ENCODE assay signal across 11 mouse cellular contexts in genomic region chr4:45474832-45475231, GRCm38 (mm10). TPM values are rescaled to one million over a fixed set of nuclear protein-coding genes. Genes with fewer than 3 reads are reported as not detected.
DNase-seq lines count a peak whose midpoint lies in the region; ATAC-seq and TF ChIP-seq lines count a peak whose summit lies in the region.
"Had no signal": no experiment of that assay in that cellular context is flagged by ENCODE, and none has a peak within 500 bp of the region (broad histone marks: within the 10 kb centered on the region; RNA-seq: fewer than 3 reads in every experiment).

No protein-coding gene starts in this region.

- no peak overlapping the region for H3K4me3 ChIP-seq in heart, embryonic 14.5 days (ENCODE audit: control insufficient read depth in 1 of 2, insufficient read depth in 1 of 2, low read depth in 1 of 2, low read length in 2 of 2)
- H3K4me3 ChIP-seq in midbrain, embryonic 11.5 days (ENCODE audit: low read depth, low read length) = no peak overlapping the region
- H3K4me3 ChIP-seq in limb, embryonic 10.5 days = no peak overlapping the region
- H3K4me3 ChIP-seq in hindbrain, postnatal 0 days (ENCODE audit: low read length) = no peak overlapping the region
- H3K4me3 ChIP-seq: midbrain, embryonic 10.5 days had no signal

- peak overlapping the region; percentile 62; the same call in 1 of the 2 replicates for H3K9ac ChIP-seq in heart, embryonic 14.5 days (ENCODE audit: low read length)
- H3K9ac ChIP-seq in midbrain, embryonic 11.5 days (ENCODE audit: low read length) = no peak overlapping the region
- no peak overlapping the region for H3K9ac ChIP-seq in hindbrain, postnatal 0 days (replicated peaks; ENCODE audit: low read length)
- H3K9ac ChIP-seq: forebrain, postnatal 0 days had no signal

- peaks cover 85 to 93% of the 10 kb centered on the region in 2 experiments for H3K4me1 ChIP-seq in heart, embryonic 14.5 days (ENCODE audit: control insufficient read depth in 2 of 2, insufficient read depth in 2 of 2, low read length in 2 of 2)
- H3K4me1 ChIP-seq in midbrain, embryonic 11.5 days (ENCODE audit: control insufficient read depth, insufficient read depth, low read length) = peaks cover 15% of the 10 kb centered on the region
- H3K4me1 ChIP-seq in limb, embryonic 10.5 days = peaks cover 87% of the 10 kb centered on the region
- H3K4me1 ChIP-seq in hindbrain, postnatal 0 days (ENCODE audit: insufficient read depth, low read length) = peaks cover 38% of the 10 kb centered on the region

- peak overlapping the region; percentile 90 to 93 for H3K27ac ChIP-seq in heart, embryonic 14.5 days (replicated peaks in 1 of 2; ENCODE audit: control insufficient read depth in 1 of 2, insufficient read depth in 1 of 2, low read depth in 2 of 2, low read length in 2 of 2)
- no peak overlapping the region for H3K27ac ChIP-seq in midbrain, embryonic 11.5 days (ENCODE audit: low read depth, low read length)
- H3K27ac ChIP-seq in limb, embryonic 10.5 days = no peak overlapping the region
- no peak overlapping the region for H3K27ac ChIP-seq in hindbrain, postnatal 0 days
- H3K27ac ChIP-seq: kidney, postnatal 0 days had no signal

- TF ChIP-seq CTCF in hindbrain, postnatal 0 days (IDR thresholded peaks at IDR 0.05; ENCODE audit: low read depth) = no peak

- DNase-seq in kidney, adult 9 months = peak; percentile 64
- DNase-seq in kidney, postnatal 4 days = no peak
- DNase-seq in gastrocnemius, adult 18-20 months (ENCODE audit: low spot score) = peak; percentile 59
- DNase-seq in lung, postnatal 36 days = peak; percentile 65
- no peak for DNase-seq in midbrain, embryonic 11.5 days (ENCODE audit: low spot score, missing footprints)
- DNase-seq in limb, embryonic 10.5 days (ENCODE audit: low spot score) = no peak
- DNase-seq in hindbrain, postnatal 0 days (ENCODE audit: low spot score) = no peak
- DNase-seq: forebrain, postnatal 0 days had no signal

- WGBS in heart, embryonic 14.5 days = 12% methylated on average over 5 of the region's 5 CpGs
- WGBS in midbrain, embryonic 11.5 days = 88% methylated on average over 5 of the region's 5 CpGs
- WGBS in limb, embryonic 10.5 days = 91% methylated on average over 5 of the region's 5 CpGs
- 78% methylated on average over 5 of the region's 5 CpGs for WGBS in hindbrain, postnatal 0 days

- no peaks in the 10 kb centered on the region; the same call in 1 of the 2 replicates for H3K36me3 ChIP-seq in heart, embryonic 14.5 days (ENCODE audit: control insufficient read depth, insufficient read depth, low read length)
- H3K36me3 ChIP-seq in midbrain, embryonic 11.5 days (ENCODE audit: control insufficient read depth, insufficient read depth, low read length) = no peaks in the 10 kb centered on the region
- peaks cover 10% of the 10 kb centered on the region for H3K36me3 ChIP-seq in limb, embryonic 10.5 days
- H3K36me3 ChIP-seq in hindbrain, postnatal 0 days (ENCODE audit: insufficient read depth, low read length) = no peaks in the 10 kb centered on the region
- H3K36me3 ChIP-seq: midbrain, embryonic 10.5 days had no signal

- peaks cover 6% of the 10 kb centered on the region; the same call in 1 of the 2 replicates for H3K9me3 ChIP-seq in heart, embryonic 14.5 days (ENCODE audit: control insufficient read depth, low read length)
- H3K9me3 ChIP-seq in midbrain, embryonic 11.5 days (ENCODE audit: control insufficient read depth, low read length) = no peaks in the 10 kb centered on the region
- no peaks in the 10 kb centered on the region for H3K9me3 ChIP-seq in limb, embryonic 10.5 days (replicated peaks)
- no peaks in the 10 kb centered on the region for H3K9me3 ChIP-seq in hindbrain, postnatal 0 days (ENCODE audit: low read length)
- H3K9me3 ChIP-seq: midbrain, embryonic 10.5 days had no signal

- no peak for ATAC-seq in heart, embryonic 14.5 days (ENCODE audit: insufficient number of reproducible peaks, insufficient read depth, low FRiP score, low read depth)
- ATAC-seq in midbrain, embryonic 11.5 days (ENCODE audit: low FRiP score) = no peak
- no peak for ATAC-seq in hindbrain, postnatal 0 days
- ATAC-seq: forebrain, postnatal 0 days had no signal

- no peaks in the 10 kb centered on the region for H3K27me3 ChIP-seq in heart, embryonic 14.5 days (ENCODE audit: control insufficient read depth, insufficient read depth, low read length)
- H3K27me3 ChIP-seq in midbrain, embryonic 11.5 days (ENCODE audit: control insufficient read depth, insufficient read depth, low read length) = no peaks in the 10 kb centered on the region
- no peaks in the 10 kb centered on the region for H3K27me3 ChIP-seq in limb, embryonic 10.5 days (ENCODE audit: low read depth, poor library complexity, severe bottlenecking)
- H3K27me3 ChIP-seq in hindbrain, postnatal 0 days (ENCODE audit: insufficient read depth, low read length) = no peaks in the 10 kb centered on the region

- no peak overlapping the region; the same call in 1 of the 2 replicates for H3K4me2 ChIP-seq in heart, embryonic 14.5 days (ENCODE audit: low read length)
- no peak overlapping the region for H3K4me2 ChIP-seq in midbrain, embryonic 11.5 days
- H3K4me2 ChIP-seq in hindbrain, postnatal 0 days (ENCODE audit: low read depth, low read length) = no peak overlapping the region

RNA-seq across cellular contexts. Expression of gene Shb, which starts 57.4 kb away (rescaled TPM):
- total RNA-seq in gastrocnemius, adult 18-20 months (2021) = 1 to 10 TPM; 5.6 to 6.8 TPM
- polyA plus RNA-seq in heart, embryonic 14.5 days (2014; fragmentation: Nextera tagmentation; extraction: Ambion mirVana) = 15.3 and 19.0 TPM in 2 replicates
- 2.7 and 2.8 TPM in 2 replicates for polyA plus RNA-seq in midbrain, embryonic 11.5 days (2014; fragmentation: Nextera tagmentation; extraction: Ambion mirVana)
- polyA plus RNA-seq in limb, embryonic 10.5 days (2016; fragmentation: Nextera tagmentation; extraction: Ambion mirVana) = 4.3 and 4.8 TPM in 2 replicates
- 29.0 and 33.6 TPM in 2 replicates for total RNA-seq in hindbrain, postnatal 0 days (2014; rRNA removed)
- 5.5 and 6.1 TPM in 2 replicates for polyA plus RNA-seq in hindbrain, postnatal 0 days (2015; fragmentation: Nextera tagmentation; extraction: Ambion mirVana)

Comparison
In these comparisons a context has a peak if more than half of its experiments do, and no peak if none do; other contexts are left out.
1. DNase-seq: peak in kidney, adult 9 months (single experiment), gastrocnemius, adult 18-20 months (single experiment) and lung, postnatal 36 days (single experiment); none in kidney, postnatal 4 days (0 of 2), midbrain, embryonic 11.5 days (single experiment), limb, embryonic 10.5 days (single experiment) and hindbrain, postnatal 0 days (single experiment).
2. H3K27ac ChIP-seq: peak in heart, embryonic 14.5 days (2 of 2); none in midbrain, embryonic 11.5 days (single experiment), limb, embryonic 10.5 days (single experiment) and hindbrain, postnatal 0 days (single experiment).